Mouse (Mus musculus): ENCODE data around the gene Ndufv2.

DNA sequence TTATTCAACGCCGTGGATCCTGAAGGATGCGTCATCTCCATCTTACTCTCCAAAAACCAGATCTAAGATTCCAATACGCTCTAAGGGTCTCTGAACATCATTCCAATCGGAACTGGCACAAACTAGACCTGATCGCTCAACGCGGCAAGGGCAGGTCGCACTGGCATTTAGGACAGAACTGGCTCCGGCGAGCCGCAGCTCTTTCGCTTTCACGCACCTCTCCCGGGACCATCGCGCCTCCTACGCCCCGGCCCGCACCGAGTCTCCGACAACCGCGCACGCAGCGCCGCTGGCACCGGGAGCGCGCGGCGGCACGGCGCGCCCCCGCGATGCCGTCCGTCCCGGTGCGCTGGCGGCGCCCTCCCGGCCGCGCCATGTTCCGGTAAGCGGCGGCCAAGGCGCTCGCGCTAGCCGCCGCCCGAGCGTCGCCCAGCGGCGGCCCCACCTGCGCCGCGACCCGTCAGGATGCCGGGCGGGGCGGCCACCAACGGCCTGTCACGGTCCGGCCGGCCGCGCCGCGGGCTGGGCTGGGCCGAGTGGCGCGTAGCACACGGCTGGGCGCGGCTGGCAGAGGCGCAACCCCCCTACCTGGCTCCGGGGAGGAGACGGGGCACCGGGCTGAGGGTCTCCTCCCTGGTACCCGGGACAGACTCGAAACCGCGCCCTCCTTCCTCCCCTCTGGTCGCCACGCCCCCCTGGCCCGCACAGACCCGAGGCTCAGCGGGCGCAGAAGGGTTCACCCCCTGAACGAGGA lies 25.0 kb downstream of the Ndufv2 start:
- TF ChIP-seq CTCF (IDR thresholded peaks at IDR 0.05; ENCODE audit: low read depth) = no peak
- no peak for TF ChIP-seq EP300 (optimal IDR thresholded peaks at IDR 0.05)

All from stomach, postnatal 0 days (tissue).